Mouse (Mus musculus) myocyte (in vitro differentiated cells): ENCODE measurements at regions not wholly inside any gene's neighbourhood (a gene's known extent, or its start where the extent isn't known, plus 50 kb on each side); places are given as distances from the start of the nearest gene placed in this dataset.

Source experiments
- CEBPB ChIP-seq: IDR thresholded peaks from 2 replicates; pipeline ENCODE4 v1.6.1; 2011; ENCODE audit warnings: mild to moderate bottlenecking, moderate library complexity; ENCODE audit not compliant: poor library complexity, insufficient read depth, severe bottlenecking
- E2F4 ChIP-seq: IDR thresholded peaks from one replicate; pipeline ENCODE4 v1.6.1; 2011; ENCODE audit warnings: mild to moderate bottlenecking, control low read depth, moderate library complexity; ENCODE audit not compliant: insufficient read depth
- MAX ChIP-seq: IDR thresholded peaks from one replicate; pipeline ENCODE4 v1.6.1; 2011; ENCODE audit warnings: low read depth, mild to moderate bottlenecking, control low read depth
- MYOD1 ChIP-seq, 3 experiments: IDR thresholded peaks; one replicate each; pipeline ENCODE4 v1.6.1; 2011; ENCODE audit warnings: control low read depth in 2 of 3, low read depth in 2 of 3, mild to moderate bottlenecking in 2 of 3, moderate library complexity in 1 of 3; ENCODE audit not compliant: insufficient read length in 2 of 3, control insufficient read depth in 1 of 3
- POLR2A ChIP-seq: IDR thresholded peaks from one replicate; pipeline ENCODE4 v1.6.1; 2011; ENCODE audit warnings: low read depth, mild to moderate bottlenecking, control low read depth, moderate library complexity; ENCODE audit not compliant: insufficient read length
- POLR2AphosphoS2 ChIP-seq: IDR thresholded peaks from one replicate; pipeline ENCODE4 v1.6.1; 2011; ENCODE audit warnings: low read depth, control low read depth; ENCODE audit not compliant: insufficient read length
- TCF12 ChIP-seq: IDR thresholded peaks from one replicate; pipeline ENCODE4 v1.6.1; 2011; ENCODE audit warnings: mild to moderate bottlenecking, control low read depth; ENCODE audit not compliant: poor library complexity, insufficient read depth, severe bottlenecking
- USF1 ChIP-seq: IDR thresholded peaks from one replicate; pipeline ENCODE4 v1.6.1; 2011; ENCODE audit warnings: low read depth, mild to moderate bottlenecking, control low read depth, moderate library complexity

GRCm38 (mm10) chr15:93663876-93664275, 68.2 kb upstream of the Prickle1 start:
- TF ChIP-seq POLR2A (no peak), E2F4 (no peak), MAX (no peak), MYOD1 (IDR thresholded peaks at IDR 0.05; ENCODE audit: control insufficient read depth in 1 of 3, insufficient read length in 2 of 3, low read depth in 2 of 3) (no peak), POLR2AphosphoS2 (no peak), USF1 (no peak), TCF12 (no peak), CEBPB (no peak)
